Mouse (Mus musculus) heart, embryonic 15.5 days (tissue): ENCODE data around the gene Fam186a. TPM values are rescaled to one million over a fixed set of nuclear protein-coding genes. Genes with fewer than 3 reads are reported as not detected.
"Not testable (repeated sequence)": the region's sequence is repeated elsewhere in the genome, so short reads cannot be mapped to it uniquely, and the experiment has no call there.

Source experiments
- ATAC-seq: fragments of 200-750 bp; cut with Nextera tagmentation; replicated peaks from 2 replicates; pipeline ENCODE4 v1.8.0; 2017; ENCODE audit warnings: low read depth, moderate TSS enrichment; ENCODE audit not compliant: insufficient number of reproducible peaks, insufficient read depth, low FRiP score
- H3K27ac ChIP-seq: fragments of 300-500 bp; sonication (generic); 2 replicates; pipeline ENCODE4 v1.5.1; 2015; ENCODE audit warnings: mild to moderate bottlenecking, inconsistent platforms
- H3K27me3 ChIP-seq: fragments of 300-500 bp; sonication (generic); 2 replicates; pipeline ENCODE4 v1.6.1; 2015; ENCODE audit warnings: inconsistent platforms
- H3K36me3 ChIP-seq: fragments of 300-500 bp; sonication (generic); 2 replicates; pipeline ENCODE4 v1.6.1; 2015; ENCODE audit warnings: mild to moderate bottlenecking, inconsistent platforms
- H3K4me1 ChIP-seq: fragments of 300-500 bp; sonication (generic); replicated peaks from 2 replicates; pipeline ENCODE4 v1.6.1; 2015; ENCODE audit warnings: inconsistent platforms
- H3K4me2 ChIP-seq: fragments of 300-500 bp; sonication (generic); 2 replicates; pipeline ENCODE4 v1.6.1; 2015; ENCODE audit warnings: inconsistent platforms, mild to moderate bottlenecking, moderate library complexity
- H3K4me3 ChIP-seq: fragments of 300-500 bp; sonication (generic); 2 replicates; pipeline ENCODE4 v1.5.1; 2015; ENCODE audit warnings: mild to moderate bottlenecking, inconsistent platforms
- H3K9ac ChIP-seq: fragments of 300-500 bp; sonication (generic); 2 replicates; pipeline ENCODE4 v1.6.1; 2015; ENCODE audit warnings: mild to moderate bottlenecking, inconsistent platforms
- H3K9me3 ChIP-seq: fragments of 300-500 bp; sonication (generic); replicated peaks from 2 replicates; pipeline ENCODE4 v1.6.1; 2016; ENCODE audit warnings: inconsistent platforms
- WGBS: fragments of 180-500 bp; shearing (Covaris S2); methylation state at CpG from one replicate; pipeline ENCODE4 v1.1.7; 2015; ENCODE audit warnings: mixed read lengths; 5-methylcytosine and 5-hydroxymethylcytosine counted together
- polyA plus RNA-seq: library from polyadenylated mRNA; unstranded; fragments of >200 nt; fragmentation: Nextera tagmentation; extraction: Ambion mirVana; gene quantifications from 2 replicates; pipeline ENCODE4 v1.2.1, GENCODE M21; 2015

Gene Fam186a
- polyA plus RNA-seq, 1 experiment from 2014 or later: not detected

GRCm38 (mm10) chr15:99972989-99973911 lies 6.4 kb upstream of the Fam186a start:
- no peaks in the 10 kb centered on the region for H3K27me3 ChIP-seq
- peaks cover 5% of the 10 kb centered on the region; the same call in 1 of the 2 replicates for H3K4me1 ChIP-seq
- no peaks in the 10 kb centered on the region for H3K36me3 ChIP-seq
- WGBS: under 1% methylated on average over 69 of the region's 84 CpGs
- H3K4me2 ChIP-seq: peak overlapping the region; percentile 75
- H3K4me3 ChIP-seq: peak overlapping the region; percentile 82
- H3K9me3 ChIP-seq: no peaks in the 10 kb centered on the region
- H3K27ac ChIP-seq: peak overlapping the region; percentile 98
- ATAC-seq: peak; percentile 88
- peak overlapping the region; percentile 81 for H3K9ac ChIP-seq

GRCm38 (mm10) chr15:99972361-99972988 lies 5.6 kb upstream of the Fam186a start:
- peak overlapping the region; percentile 81 for H3K9ac ChIP-seq
- 0% methylated on average over 50 of the region's 50 CpGs for WGBS
- peak overlapping the region; percentile 75 for H3K4me2 ChIP-seq
- no peaks in the 10 kb centered on the region for H3K9me3 ChIP-seq
- no peaks in the 10 kb centered on the region for H3K27me3 ChIP-seq
- no peaks in the 10 kb centered on the region for H3K36me3 ChIP-seq
- H3K4me3 ChIP-seq: peak overlapping the region; percentile 82
- H3K27ac ChIP-seq: peak overlapping the region; percentile 98
- peaks cover 5% of the 10 kb centered on the region; the same call in 1 of the 2 replicates for H3K4me1 ChIP-seq
- peak; percentile 96 for ATAC-seq

GRCm38 (mm10) chr15:99970606-99971005 lies 3.7 kb upstream of the Fam186a start:
- Histone ChIP-seq H3K4me1 (peaks cover 5% of the 10 kb centered on the region; the same call in 1 of the 2 replicates), H3K36me3 (no peaks in the 10 kb centered on the region), H3K4me3 (no peak overlapping the region), H3K4me2 (no peak overlapping the region), H3K27me3 (no peaks in the 10 kb centered on the region), H3K9me3 (no peaks in the 10 kb centered on the region), H3K27ac (no peak overlapping the region), H3K9ac (no peak overlapping the region)
- ATAC-seq: no peak
- WGBS: 88% methylated on average over 1 of the region's 1 CpGs

GRCm38 (mm10) chr15:99969765-99970164 lies 2.9 kb upstream of the Fam186a start, which contains the start of gene Larp4:
Gene Larp4, plus strand, starts transcription at chr15:99970065.
- H3K9me3 ChIP-seq, H3K4me2 ChIP-seq, H3K36me3 ChIP-seq, H3K4me1 ChIP-seq, H3K27ac ChIP-seq, H3K9ac ChIP-seq, H3K27me3 ChIP-seq, H3K4me3 ChIP-seq, ATAC-seq: not testable (repeated sequence)
- WGBS: 87% methylated on average over 6 of the region's 6 CpGs

GRCm38 (mm10) chr15:99965103-99965775 lies 1.6 kb downstream of the Fam186a start:
- H3K4me3 ChIP-seq: no peak overlapping the region
- no peaks in the 10 kb centered on the region for H3K4me1 ChIP-seq
- no peak overlapping the region for H3K4me2 ChIP-seq
- H3K9ac ChIP-seq: no peak overlapping the region
- no peaks in the 10 kb centered on the region for H3K36me3 ChIP-seq
- no peak overlapping the region for H3K27ac ChIP-seq
- no peak for ATAC-seq
- H3K27me3 ChIP-seq: no peaks in the 10 kb centered on the region
- no peaks in the 10 kb centered on the region for H3K9me3 ChIP-seq
- 90% methylated on average over 8 of the region's 8 CpGs for WGBS

GRCm38 (mm10) chr15:99955324-99955723 lies 11.5 kb downstream of the Fam186a start:
- 63% methylated on average over 4 of the region's 4 CpGs for WGBS
- H3K36me3 ChIP-seq: no peaks in the 10 kb centered on the region
- H3K27me3 ChIP-seq: no peaks in the 10 kb centered on the region
- ATAC-seq: no peak
- H3K9ac ChIP-seq: no peak overlapping the region
- no peak overlapping the region for H3K4me2 ChIP-seq
- H3K4me3 ChIP-seq: no peak overlapping the region
- no peaks in the 10 kb centered on the region for H3K4me1 ChIP-seq
- no peaks in the 10 kb centered on the region for H3K9me3 ChIP-seq
- no peak overlapping the region for H3K27ac ChIP-seq

GRCm38 (mm10) chr15:99940970-99941630 lies 25.8 kb downstream of the Fam186a start:
- Histone ChIP-seq H3K27ac (no peak overlapping the region), H3K4me1 (no peaks in the 10 kb centered on the region), H3K36me3 (no peaks in the 10 kb centered on the region), H3K9ac (no peak overlapping the region), H3K9me3 (no peaks in the 10 kb centered on the region), H3K27me3 (no peaks in the 10 kb centered on the region), H3K4me3 (no peak overlapping the region), H3K4me2 (no peak overlapping the region)
- 72% methylated on average over 4 of the region's 4 CpGs for WGBS
- no peak for ATAC-seq

- no peak overlapping the region for H3K9ac ChIP-seq
- H3K4me3 ChIP-seq: no peak overlapping the region
- H3K27ac ChIP-seq: no peak overlapping the region
- no peak overlapping the region for H3K4me2 ChIP-seq
- no peaks in the 10 kb centered on the region for H3K27me3 ChIP-seq
- ATAC-seq: no peak
- WGBS: 49% methylated on average over 2 of the region's 2 CpGs
- H3K36me3 ChIP-seq: no peaks in the 10 kb centered on the region
- H3K4me1 ChIP-seq: no peaks in the 10 kb centered on the region
- no peaks in the 10 kb centered on the region for H3K9me3 ChIP-seq
Observed at GRCm38 (mm10) chr15:99940426-99940825, 26.4 kb downstream of the Fam186a start.

- Histone ChIP-seq H3K4me1 (no peaks in the 10 kb centered on the region), H3K9me3 (no peaks in the 10 kb centered on the region), H3K4me2 (no peak overlapping the region), H3K36me3 (no peaks in the 10 kb centered on the region), H3K4me3 (no peak overlapping the region), H3K27ac (no peak overlapping the region), H3K27me3 (no peaks in the 10 kb centered on the region), H3K9ac (no peak overlapping the region)
- WGBS: 81% methylated on average over 8 of the region's 8 CpGs
- no peak for ATAC-seq
Observed at GRCm38 (mm10) chr15:99937841-99938240, 29.0 kb downstream of the Fam186a start.

- Histone ChIP-seq H3K9ac (no peak overlapping the region), H3K4me1 (no peaks in the 10 kb centered on the region), H3K4me3 (no peak overlapping the region), H3K27ac (no peak overlapping the region), H3K36me3 (no peaks in the 10 kb centered on the region), H3K4me2 (no peak overlapping the region), H3K27me3 (no peaks in the 10 kb centered on the region), H3K9me3 (no peaks in the 10 kb centered on the region)
- no peak for ATAC-seq
- 92% methylated on average over 3 of the region's 3 CpGs for WGBS
Observed at GRCm38 (mm10) chr15:99936659-99937058, 30.2 kb downstream of the Fam186a start.

- WGBS: 39% methylated on average over 1 of the region's 1 CpGs
- H3K27ac ChIP-seq: no peak overlapping the region
- no peak overlapping the region for H3K4me2 ChIP-seq
- no peak overlapping the region for H3K4me3 ChIP-seq
- H3K36me3 ChIP-seq: no peaks in the 10 kb centered on the region
- no peaks in the 10 kb centered on the region for H3K9me3 ChIP-seq
- ATAC-seq: no peak
- H3K4me1 ChIP-seq: no peaks in the 10 kb centered on the region
- no peaks in the 10 kb centered on the region for H3K27me3 ChIP-seq
- no peak overlapping the region for H3K9ac ChIP-seq
Observed at GRCm38 (mm10) chr15:99934501-99934900, 32.4 kb downstream of the Fam186a start.
